Mouse (Mus musculus) MEL (cell line): Measurements from ENCODE around the gene Sgo2a. TPM values are rescaled to one million over a fixed set of nuclear protein-coding genes. Genes with fewer than 3 reads are reported as not detected.

Experiments
- DNase-seq: peaks from one replicate; pipeline ENCODE4 v3.0.0; 2011; ENCODE audit warnings: low read depth, low spot score
- H3K27ac ChIP-seq: 2 replicates; pipeline ENCODE4 v1.5.1; 2012; ENCODE audit warnings: low read depth, mild to moderate bottlenecking, control low read depth, low read length, moderate library complexity; ENCODE audit not compliant: control insufficient read depth
- H3K27me3 ChIP-seq, 2 experiments: fragments of 150-350 bp in 1 of 2; sonication (generic) in 1 of 2; 2 replicates each; pipeline ENCODE4 v1.6.1; 2012; ENCODE audit warnings: low read length in 2 of 2, mild to moderate bottlenecking in 2 of 2, improper control_type of control experiment in 1 of 2, moderate library complexity in 1 of 2; ENCODE audit not compliant: insufficient read depth in 2 of 2, control insufficient read depth in 1 of 2
- H3K36me3 ChIP-seq, 2 experiments: 2 replicates each; pipeline ENCODE4 v1.6.1; 2012 to 2014; ENCODE audit warnings: low read length in 2 of 2, improper control_type of control experiment in 1 of 2, inconsistent platforms in 1 of 2, mild to moderate bottlenecking in 1 of 2; ENCODE audit not compliant: insufficient read depth in 2 of 2, control insufficient read depth in 1 of 2
- H3K4me1 ChIP-seq, 2 experiments: fragments of 150-350 bp in 1 of 2; sonication (generic) in 1 of 2; 2 replicates each; pipeline ENCODE4 v1.6.1; 2012; ENCODE audit warnings: low read length in 2 of 2, improper control_type of control experiment in 1 of 2, mild to moderate bottlenecking in 1 of 2; ENCODE audit not compliant: insufficient read depth in 2 of 2, control insufficient read depth in 1 of 2
- H3K4me3 ChIP-seq, 2 experiments: fragments of 150-350 bp in 1 of 2; sonication (generic) in 1 of 2; 2 replicates each; pipeline ENCODE4 v1.5.1; 2012; ENCODE audit warnings: low read depth in 2 of 2, low read length in 2 of 2, mild to moderate bottlenecking in 2 of 2, moderate library complexity in 2 of 2, control low read depth in 1 of 2, improper control_type of control experiment in 1 of 2; ENCODE audit not compliant: control insufficient read depth in 1 of 2, insufficient read depth in 1 of 2
- H3K79me2 ChIP-seq: 2 replicates; pipeline ENCODE4 v1.6.1; 2012; ENCODE audit warnings: mild to moderate bottlenecking, low read length, moderate library complexity; ENCODE audit not compliant: control insufficient read depth, poor library complexity, insufficient read depth
- H3K9ac ChIP-seq: 2 replicates; pipeline ENCODE4 v1.6.1; 2012; ENCODE audit warnings: low read depth, mild to moderate bottlenecking, control low read depth, low read length, moderate library complexity; ENCODE audit not compliant: control insufficient read depth, poor library complexity, severe bottlenecking
- H3K9me3 ChIP-seq: fragments of 150-350 bp; sonication (generic); replicated peaks from 2 replicates; pipeline ENCODE4 v1.6.1; 2012; ENCODE audit warnings: mild to moderate bottlenecking, low read length, improper control_type of control experiment, moderate library complexity; ENCODE audit not compliant: insufficient read depth
- CHD1 ChIP-seq: IDR thresholded peaks from 2 replicates; pipeline ENCODE4 v1.6.1; 2012; ENCODE audit warnings: low read depth, mild to moderate bottlenecking, inconsistent platforms, low read length, improper control_type of control experiment
- CHD2 ChIP-seq: IDR thresholded peaks from 2 replicates; pipeline ENCODE4 v1.6.1; 2011; ENCODE audit warnings: low read length, improper control_type of control experiment
- E2F4 ChIP-seq: IDR thresholded peaks from 2 replicates; pipeline ENCODE4 v1.6.1; 2011; ENCODE audit warnings: low read depth, low read length, improper control_type of control experiment, borderline replicate concordance
- ELF1 ChIP-seq: IDR thresholded peaks from 2 replicates; pipeline ENCODE4 v1.6.1; 2014; ENCODE audit warnings: low read depth, mild to moderate bottlenecking, inconsistent platforms, low read length, improper control_type of control experiment, moderate library complexity
- EP300 ChIP-seq, 2 experiments: IDR thresholded peaks; 2 replicates each; pipeline ENCODE4 v1.6.1; 2011; ENCODE audit warnings: improper control_type of control experiment in 2 of 2, low read length in 2 of 2, low read depth in 1 of 2, mild to moderate bottlenecking in 1 of 2
- ETS1 ChIP-seq: IDR thresholded peaks from 2 replicates; pipeline ENCODE4 v1.6.1; 2012; ENCODE audit warnings: low read depth, mild to moderate bottlenecking, inconsistent platforms, low read length, improper control_type of control experiment, moderate library complexity
- GABPA ChIP-seq: IDR thresholded peaks from 2 replicates; pipeline ENCODE4 v1.6.1; 2012; ENCODE audit warnings: low read depth, mild to moderate bottlenecking, inconsistent platforms, low read length, improper control_type of control experiment, moderate library complexity
- GATA1 ChIP-seq: IDR thresholded peaks from 2 replicates; pipeline ENCODE4 v1.6.1; 2011; ENCODE audit warnings: low read depth, low read length, improper control_type of control experiment
- HCFC1 ChIP-seq: IDR thresholded peaks from 2 replicates; pipeline ENCODE4 v1.6.1; 2012; ENCODE audit warnings: low read depth, mild to moderate bottlenecking, inconsistent platforms, low read length, improper control_type of control experiment, moderate library complexity
- JUND ChIP-seq: IDR thresholded peaks from 2 replicates; pipeline ENCODE4 v1.6.1; 2011; ENCODE audit warnings: low read depth, mild to moderate bottlenecking, improper control_type of control experiment, low read length
- KAT2A ChIP-seq: conservative IDR thresholded peaks from 2 replicates; pipeline ENCODE4 v1.6.1; 2012; ENCODE audit warnings: low read depth, low read length, improper control_type of control experiment, inconsistent platforms
- MAFK ChIP-seq: IDR thresholded peaks from 2 replicates; pipeline ENCODE4 v1.6.1; 2011; ENCODE audit warnings: low read depth, mild to moderate bottlenecking, low read length, improper control_type of control experiment, borderline replicate concordance
- MAX ChIP-seq: IDR thresholded peaks from 2 replicates; pipeline ENCODE4 v1.6.1; 2011; ENCODE audit warnings: low read length, improper control_type of control experiment
- MAZ ChIP-seq: IDR thresholded peaks from 2 replicates; pipeline ENCODE4 v1.6.1; 2012; ENCODE audit warnings: low read depth, mild to moderate bottlenecking, inconsistent platforms, low read length, improper control_type of control experiment
- MEF2A ChIP-seq: IDR thresholded peaks from 2 replicates; pipeline ENCODE4 v1.6.1; 2014; ENCODE audit warnings: low read depth, mild to moderate bottlenecking, inconsistent platforms, low read length, improper control_type of control experiment; ENCODE audit not compliant: poor library complexity, insufficient replicate concordance, severe bottlenecking; ENCODE audit errors: extremely low read depth
- MXI1 ChIP-seq: IDR thresholded peaks from 2 replicates; pipeline ENCODE4 v1.6.1; 2011; ENCODE audit warnings: mild to moderate bottlenecking, low read depth, low read length, improper control_type of control experiment
- MYB ChIP-seq: IDR thresholded peaks from 2 replicates; pipeline ENCODE4 v1.6.1; 2011; ENCODE audit warnings: mild to moderate bottlenecking, low read depth, low read length, improper control_type of control experiment
- MYC ChIP-seq: IDR thresholded peaks from 2 replicates; pipeline ENCODE4 v1.6.1; 2011; ENCODE audit warnings: low read depth, mild to moderate bottlenecking, low read length, improper control_type of control experiment, moderate library complexity
- NELFE ChIP-seq: IDR thresholded peaks from 2 replicates; pipeline ENCODE4 v1.6.1; 2011; ENCODE audit warnings: low read depth, low read length, improper control_type of control experiment
- NRF1 ChIP-seq: IDR thresholded peaks from 2 replicates; pipeline ENCODE4 v1.6.1; 2014; ENCODE audit warnings: low read depth, mild to moderate bottlenecking, inconsistent platforms, low read length, improper control_type of control experiment, moderate library complexity; ENCODE audit not compliant: poor library complexity, insufficient read depth, severe bottlenecking
- POLR2A ChIP-seq, 2 experiments: IDR thresholded peaks; 2 replicates each; pipeline ENCODE4 v1.6.1; 2011 to 2012; ENCODE audit warnings: low read length in 2 of 2, mild to moderate bottlenecking in 2 of 2, control low read depth in 1 of 2, improper control_type of control experiment in 1 of 2, low read depth in 1 of 2, moderate library complexity in 1 of 2; ENCODE audit not compliant: control insufficient read depth in 1 of 2, insufficient read depth in 1 of 2, poor library complexity in 1 of 2
- POLR2AphosphoS2 ChIP-seq: IDR thresholded peaks from 2 replicates; pipeline ENCODE4 v1.6.1; 2011; ENCODE audit warnings: low read length, improper control_type of control experiment
- POLR2AphosphoS5 ChIP-seq: IDR thresholded peaks from 2 replicates; pipeline ENCODE4 v1.6.1; 2012; ENCODE audit warnings: low read depth, borderline replicate concordance, mild to moderate bottlenecking, inconsistent platforms, low read length, moderate library complexity, mixed read lengths
- RAD21 ChIP-seq: IDR thresholded peaks from 2 replicates; pipeline ENCODE4 v1.6.1; 2011; ENCODE audit warnings: mild to moderate bottlenecking, low read depth, low read length, improper control_type of control experiment
- RCOR1 ChIP-seq: IDR thresholded peaks from 2 replicates; pipeline ENCODE4 v1.6.1; 2012; ENCODE audit warnings: low read depth, mild to moderate bottlenecking, inconsistent platforms, low read length, improper control_type of control experiment
- SIN3A ChIP-seq: IDR thresholded peaks from 2 replicates; pipeline ENCODE4 v1.6.1; 2012; ENCODE audit warnings: low read length, improper control_type of control experiment, inconsistent platforms
- SMC3 ChIP-seq: IDR thresholded peaks from 2 replicates; pipeline ENCODE4 v1.6.1; 2011; ENCODE audit warnings: low read depth, low read length, improper control_type of control experiment
- TAL1 ChIP-seq: IDR thresholded peaks from 2 replicates; pipeline ENCODE4 v1.6.1; 2012; ENCODE audit warnings: mild to moderate bottlenecking, inconsistent platforms, low read length, moderate library complexity, mixed read lengths
- TBP ChIP-seq: IDR thresholded peaks from 2 replicates; pipeline ENCODE4 v1.8.0; 2011; ENCODE audit warnings: low read depth, low read length, improper control_type of control experiment
- TCF12 ChIP-seq: IDR thresholded peaks from 2 replicates; pipeline ENCODE4 v1.6.1; 2014; ENCODE audit warnings: low read depth, mild to moderate bottlenecking, inconsistent platforms, low read length, improper control_type of control experiment, moderate library complexity
- USF1 ChIP-seq: IDR thresholded peaks from 2 replicates; pipeline ENCODE4 v1.6.1; 2014; ENCODE audit warnings: low read depth, mild to moderate bottlenecking, inconsistent platforms, low read length, improper control_type of control experiment, moderate library complexity
- ZKSCAN1 ChIP-seq: IDR thresholded peaks from 2 replicates; pipeline ENCODE4 v1.6.1; 2012; ENCODE audit warnings: low read depth, mild to moderate bottlenecking, inconsistent platforms, low read length, improper control_type of control experiment, moderate library complexity
- ZMIZ1 ChIP-seq: IDR thresholded peaks from 2 replicates; pipeline ENCODE4 v1.6.1; 2012; ENCODE audit warnings: low read depth, mild to moderate bottlenecking, inconsistent platforms, low read length, improper control_type of control experiment, moderate library complexity
- ZNF384 ChIP-seq: IDR thresholded peaks from 2 replicates; pipeline ENCODE4 v1.6.1; 2012; ENCODE audit warnings: low read depth, mild to moderate bottlenecking, inconsistent platforms, low read length, improper control_type of control experiment
- polyA plus RNA-seq, 2 experiments: library from polyadenylated mRNA; stranded (reverse) in 1 of 2; unstranded in 1 of 2; fragments of >175 nt in 1 of 2; fragments of >200 nt in 1 of 2; gene quantifications; 2 replicates each; pipeline versions ENCODE4 v1.2.1 to v1.2.4; 2012; ENCODE audit warnings: low replicate concordance in 2 of 2, low read depth in 1 of 2; ENCODE audit not compliant: insufficient read length in 2 of 2, insufficient read depth in 1 of 2, missing spikeins in 1 of 2
- total RNA-seq: library from RNA; depleted of rRNA; stranded (reverse); fragments of 300-350 nt; gene quantifications from 2 replicates; pipeline ENCODE4 v1.2.3, GENCODE M21; 2012; rRNA removed

Gene Sgo2a
- total RNA-seq = 12.3 and 14.2 TPM in 2 replicates
- polyA plus RNA-seq = 10 to 100 TPM; 11.5 to 48.8 TPM

DNA sequence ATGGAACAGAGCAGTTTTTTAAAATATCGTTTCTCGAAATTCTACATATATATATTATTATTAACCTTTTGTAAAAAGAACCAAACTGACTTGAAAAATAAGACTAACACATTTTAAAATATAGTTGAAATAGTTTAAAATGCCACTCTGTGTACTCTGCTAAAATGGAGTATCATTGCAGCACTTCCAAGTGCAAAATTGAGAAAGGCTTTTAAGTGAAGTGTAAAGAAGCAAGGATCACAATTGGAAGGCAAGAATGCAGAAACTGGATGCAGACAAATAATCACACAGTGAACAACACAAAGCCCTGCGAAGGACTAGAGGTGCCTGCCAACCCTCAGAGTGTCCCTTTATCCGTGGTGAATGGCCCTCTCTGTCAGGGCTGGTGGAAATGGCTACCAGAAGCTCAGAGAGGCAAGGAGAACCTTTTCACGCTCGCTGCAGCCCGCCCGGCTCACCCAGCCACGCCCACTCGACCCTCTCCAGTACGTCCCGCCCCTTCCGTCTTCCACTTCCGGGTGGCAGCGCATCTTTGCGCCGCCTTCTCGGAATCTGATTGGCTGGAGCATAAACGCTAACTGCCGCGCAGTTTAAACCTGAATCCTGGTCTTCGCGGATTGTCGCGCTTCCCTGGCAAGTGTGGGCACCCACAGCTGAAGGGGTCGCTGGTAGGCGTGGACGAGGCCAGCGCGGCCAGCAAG is at the start of gene Sgo2a:
Gene Sgo2a, plus strand, starts transcription at position 540 of the 701 bp plus-strand sequence.
- Histone ChIP-seq H3K27ac (peak within 1 kb of the TSS; percentile 42), H3K9me3 (no peaks in the 10 kb centered on the region), H3K4me3 (peak within 1 kb of the TSS; percentile 77 to 98), H3K79me2 (peaks cover 19% of the 10 kb centered on the region), H3K36me3 (peaks cover under 1 to 15% of the 10 kb centered on the region in 2 experiments), H3K4me1 (peaks cover 5 to 6% of the 10 kb centered on the region in 2 experiments), H3K27me3 (no peaks in the 10 kb centered on the region), H3K9ac (peak within 1 kb of the TSS; percentile 81)
- peak; percentile 97 for DNase-seq
- peak; percentile 93 for TF ChIP-seq SIN3A
- TF ChIP-seq TBP = peak; percentile 86
- TF ChIP-seq ELF1 = peak; percentile 97
- 0 out of 2 replicates have a peak, but pooled peaks have one; percentile 30 for TF ChIP-seq ETS1
- TF ChIP-seq MEF2A = no peak
- TF ChIP-seq MAX = peak; percentile 77
- peak in 1 of 2 experiments; percentile 37; a peak in 1 of 4 replicates for TF ChIP-seq EP300 (IDR thresholded peaks at IDR 0.05; ENCODE audit: low read depth in 1 of 2, low read length in 2 of 2)
- peak; percentile 56; the same call in 1 of the 2 replicates for TF ChIP-seq MYC
- TF ChIP-seq JUND = no peak
- TF ChIP-seq E2F4 = peak; percentile 88
- TF ChIP-seq POLR2AphosphoS2 = peak; percentile 81; the same call in 1 of the 2 replicates
- peak; percentile 72 to 96 for TF ChIP-seq POLR2A (IDR thresholded peaks at IDR 0.05; ENCODE audit: control insufficient read depth in 1 of 2, insufficient read depth in 1 of 2, low read depth in 1 of 2, low read length in 2 of 2, poor library complexity in 1 of 2)
- no peak for TF ChIP-seq SMC3
- TF ChIP-seq GABPA = no peak
- TF ChIP-seq ZNF384 = 0 out of 2 replicates have a peak, but pooled peaks have one; percentile 10
- peak; percentile 87 for TF ChIP-seq HCFC1
- no peak for TF ChIP-seq USF1
- peak; percentile 64 for TF ChIP-seq TCF12
- TF ChIP-seq NRF1 = peak; percentile 51; the same call in 1 of the 2 replicates
- no peak for TF ChIP-seq RAD21
- TF ChIP-seq RCOR1 = peak; percentile 43; the same call in 1 of the 2 replicates
- TF ChIP-seq ZMIZ1 = no peak
- 0 out of 2 replicates have a peak, but pooled peaks have one; percentile 18 for TF ChIP-seq MAZ
- TF ChIP-seq CHD2 = peak; percentile 70
- peak; percentile 91; the same call in 1 of the 2 replicates for TF ChIP-seq MXI1
- no peak for TF ChIP-seq GATA1
- no peak for TF ChIP-seq ZKSCAN1
- TF ChIP-seq KAT2A = peak; percentile 65; the same call in 1 of the 2 replicates
- TF ChIP-seq CHD1 = no peak
- peak; percentile 74; the same call in 1 of the 2 replicates for TF ChIP-seq POLR2AphosphoS5
- peak; percentile 59; the same call in 1 of the 2 replicates for TF ChIP-seq MYB
- no peak for TF ChIP-seq TAL1
- TF ChIP-seq NELFE = peak; percentile 91
- no peak for TF ChIP-seq MAFK
